Mouse (Mus musculus) kidney, embryonic 14.5 days (tissue): Measurements from ENCODE around the gene Dars2. TPM values are rescaled to one million over a fixed set of nuclear protein-coding genes. Genes with fewer than 3 reads are reported as not detected.

Source experiments
- ATAC-seq: fragments of 200-750 bp; cut with Nextera tagmentation; 2 replicates; pipeline ENCODE4 v1.8.0; 2017; ENCODE audit warnings: moderate number of reproducible peaks, mild to moderate bottlenecking, moderate TSS enrichment, moderate library complexity; ENCODE audit not compliant: low FRiP score, low TSS enrichment
- H3K27ac ChIP-seq: fragments of 300-500 bp; sonication (generic); 2 replicates; pipeline ENCODE4 v1.5.1; 2014; ENCODE audit warnings: low read depth, mild to moderate bottlenecking, low read length, moderate library complexity, mixed read lengths
- H3K27me3 ChIP-seq: fragments of 300-500 bp; sonication (generic); 2 replicates; pipeline ENCODE4 v1.6.1; 2014; ENCODE audit warnings: mild to moderate bottlenecking, low read length; ENCODE audit not compliant: control insufficient read depth, insufficient read depth
- H3K36me3 ChIP-seq: fragments of 300-500 bp; sonication (generic); 2 replicates; pipeline ENCODE4 v1.6.1; 2014; ENCODE audit warnings: low read length, mixed read lengths; ENCODE audit not compliant: control insufficient read depth, insufficient read depth
- H3K4me1 ChIP-seq: fragments of 300-500 bp; sonication (generic); 2 replicates; pipeline ENCODE4 v1.6.1; 2014; ENCODE audit warnings: low read length, mixed read lengths; ENCODE audit not compliant: control insufficient read depth, insufficient read depth
- H3K4me2 ChIP-seq: fragments of 300-500 bp; sonication (generic); replicated peaks from 2 replicates; pipeline ENCODE4 v1.6.1; 2014; ENCODE audit warnings: low read depth, mild to moderate bottlenecking, low read length
- H3K4me3 ChIP-seq: fragments of 300-500 bp; sonication (generic); 2 replicates; pipeline ENCODE4 v1.5.1; 2014; ENCODE audit warnings: mild to moderate bottlenecking, low read length
- H3K9ac ChIP-seq: fragments of 300-500 bp; sonication (generic); 2 replicates; pipeline ENCODE4 v1.6.1; 2014; ENCODE audit warnings: low read depth, mild to moderate bottlenecking, low read length, moderate library complexity
- H3K9me3 ChIP-seq: fragments of 300-500 bp; sonication (generic); 2 replicates; pipeline ENCODE4 v1.6.1; 2016; ENCODE audit warnings: low read length; ENCODE audit not compliant: control insufficient read depth
- WGBS: fragments of 180-500 bp; shearing (Covaris S2); extraction: QIAGEN DNeasy Blood & Tissue Kit; methylation state at CpG from one replicate; pipeline ENCODE4 v1.1.7; 2014; 5-methylcytosine and 5-hydroxymethylcytosine counted together
- polyA plus RNA-seq: library from polyadenylated mRNA; unstranded; fragments of >200 nt; fragmentation: Nextera tagmentation; extraction: Ambion mirVana; gene quantifications from 2 replicates; pipeline ENCODE4 v1.2.1, GENCODE M21; 2014

Dars2 gene
- polyA plus RNA-seq, 1 experiment from 2014 or later: 45.4 TPM

GRCm38 (mm10) chr1:161006471-161006870 lies 64.0 kb downstream of the Dars2 start:
- 82% methylated on average over 5 of the region's 5 CpGs for WGBS
- Histone ChIP-seq H3K27ac (no peak overlapping the region), H3K9me3 (no peaks in the 10 kb centered on the region), H3K9ac (no peak overlapping the region), H3K36me3 (peaks cover 8% of the 10 kb centered on the region; the same call in 1 of the 2 replicates), H3K4me3 (no peak overlapping the region), H3K4me2 (no peak overlapping the region), H3K4me1 (no peaks in the 10 kb centered on the region), H3K27me3 (no peaks in the 10 kb centered on the region)
- no peak for ATAC-seq

DNA sequence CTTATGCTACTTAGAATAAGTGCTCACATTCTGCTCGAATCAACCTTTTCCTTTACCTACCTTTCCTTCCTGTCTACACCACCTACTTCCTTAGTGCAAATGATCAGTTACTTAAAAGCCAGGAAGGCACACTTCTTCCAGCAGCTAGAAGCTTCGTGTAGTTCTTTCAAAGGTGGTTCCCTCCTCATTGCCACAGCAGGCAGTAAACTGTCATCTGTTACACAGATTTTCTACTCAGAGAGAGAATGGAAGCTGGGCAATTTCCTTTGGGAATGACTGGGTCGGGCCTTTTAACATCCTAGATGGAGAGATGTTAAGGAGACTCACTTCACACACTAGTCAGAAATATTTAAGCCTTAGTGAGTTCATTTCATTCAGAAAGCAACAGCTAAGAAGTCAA lies 64.9 kb downstream of the Dars2 start:
- WGBS: 46% methylated on average over 3 of the region's 3 CpGs
- Histone ChIP-seq H3K9me3 (no peaks in the 10 kb centered on the region), H3K4me2 (no peak overlapping the region), H3K9ac (no peak overlapping the region), H3K4me1 (no peaks in the 10 kb centered on the region), H3K27ac (no peak overlapping the region), H3K36me3 (peaks cover 8% of the 10 kb centered on the region; the same call in 1 of the 2 replicates), H3K4me3 (no peak overlapping the region), H3K27me3 (no peaks in the 10 kb centered on the region)
- ATAC-seq: no peak

DNA sequence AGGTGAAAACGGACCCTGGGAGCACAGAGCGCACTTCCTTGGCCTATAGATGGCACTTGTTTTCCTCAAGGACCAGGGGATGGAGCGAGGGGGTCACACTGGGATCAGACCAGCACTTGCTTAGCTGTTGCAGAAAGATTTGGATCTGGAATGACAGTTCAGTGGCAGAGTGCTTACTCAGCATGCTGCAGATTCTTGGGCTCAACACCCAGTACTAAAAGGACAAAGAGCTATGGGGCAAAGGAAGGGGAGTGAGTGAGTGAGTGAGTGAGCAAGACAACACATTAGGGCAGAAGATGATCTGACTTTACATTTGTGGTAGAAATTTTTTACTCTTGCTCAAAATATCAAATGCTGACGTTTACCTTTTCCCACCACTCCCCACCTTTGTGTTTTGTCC lies 65.5 kb downstream of the Dars2 start:
- no peak for ATAC-seq
- Histone ChIP-seq H3K27ac (no peak overlapping the region), H3K4me3 (no peak overlapping the region), H3K4me1 (no peaks in the 10 kb centered on the region), H3K4me2 (no peak overlapping the region), H3K9me3 (no peaks in the 10 kb centered on the region), H3K36me3 (peaks cover 8% of the 10 kb centered on the region; the same call in 1 of the 2 replicates), H3K27me3 (no peaks in the 10 kb centered on the region), H3K9ac (no peak overlapping the region)
- WGBS: 60% methylated on average over 4 of the region's 4 CpGs

- no peak for ATAC-seq
- no peaks in the 10 kb centered on the region for H3K36me3 ChIP-seq
- no peaks in the 10 kb centered on the region for H3K9me3 ChIP-seq
- no peak overlapping the region for H3K4me2 ChIP-seq
- H3K27ac ChIP-seq: no peak overlapping the region
- no peaks in the 10 kb centered on the region for H3K4me1 ChIP-seq
- H3K27me3 ChIP-seq: no peaks in the 10 kb centered on the region
- H3K4me3 ChIP-seq: no peak overlapping the region
- no peak overlapping the region for H3K9ac ChIP-seq
- 86% methylated on average over 6 of the region's 6 CpGs for WGBS
These were observed 76.6 kb downstream of the Dars2 start for GRCm38 (mm10) chr1:160993851-160994250.

Other genes starting within 250 kb of the Dars2 start
- gene Rc3h1, start 164.2 kb downstream of the Dars2 start, polyA plus RNA-seq: 11.6 and 14.0 TPM in 2 replicates
- 1.9 and 2.2 TPM in 2 replicates for gene Serpinc1, start 92.1 kb downstream of the Dars2 start, polyA plus RNA-seq
- 11.0 and 13.3 TPM in 2 replicates for gene Zbtb37, start 35.8 kb downstream of the Dars2 start, polyA plus RNA-seq
- 32.7 and 36.2 TPM in 2 replicates for gene Cenpl, start 55 bp upstream of the Dars2 start, polyA plus RNA-seq
- gene Klhl20, start 60.9 kb upstream of the Dars2 start, polyA plus RNA-seq: 10.6 and 17.2 TPM in 2 replicates
- 5.1 and 5.9 TPM in 2 replicates for gene Ankrd45, start 72.0 kb upstream of the Dars2 start, polyA plus RNA-seq
- gene Tex50, start 88.7 kb upstream of the Dars2 start, polyA plus RNA-seq: 0.45 and 0.63 TPM in 2 replicates
- 526 and 601 TPM in 2 replicates for gene Prdx6, start 180.6 kb upstream of the Dars2 start, polyA plus RNA-seq